Mouse (Mus musculus) midbrain, embryonic 14.5 days (tissue): ENCODE results near the gene Plgrkt. TPM values are rescaled to one million over a fixed set of nuclear protein-coding genes. Genes with fewer than 3 reads are reported as not detected.
"Not testable (repeated sequence)": the region's sequence is repeated elsewhere in the genome, so short reads cannot be mapped to it uniquely, and the experiment has no call there.

Experiments used
- ATAC-seq: fragments of 200-750 bp; cut with Nextera tagmentation; 2 replicates; pipeline ENCODE4 v1.8.0; 2017; ENCODE audit warnings: moderate number of reproducible peaks, moderate library complexity; ENCODE audit not compliant: low FRiP score, low TSS enrichment
- DNase-seq: peaks from one replicate; pipeline ENCODE4 v3.0.0-alpha.2; 2015
- H3K27ac ChIP-seq: fragments of 300-500 bp; sonication (generic); replicated peaks from 2 replicates; pipeline ENCODE4 v1.5.1; 2014; ENCODE audit warnings: mild to moderate bottlenecking, low read depth, low read length, moderate library complexity
- H3K27me3 ChIP-seq: fragments of 300-500 bp; sonication (generic); 2 replicates; pipeline ENCODE4 v1.6.1; 2014; ENCODE audit warnings: low read length, control low read depth, mixed read lengths; ENCODE audit not compliant: control insufficient read depth, insufficient read depth
- H3K36me3 ChIP-seq: fragments of 300-500 bp; sonication (generic); 2 replicates; pipeline ENCODE4 v1.6.1; 2014; ENCODE audit warnings: low read length, control low read depth; ENCODE audit not compliant: control insufficient read depth, insufficient read depth
- H3K4me1 ChIP-seq: fragments of 300-500 bp; sonication (generic); 2 replicates; pipeline ENCODE4 v1.6.1; 2014; ENCODE audit warnings: mild to moderate bottlenecking, antibody characterized with exemption, low read length, control low read depth; ENCODE audit not compliant: control insufficient read depth, insufficient read depth
- H3K4me2 ChIP-seq: fragments of 300-500 bp; sonication (generic); 2 replicates; pipeline ENCODE4 v1.6.1; 2014; ENCODE audit warnings: mild to moderate bottlenecking, low read length, moderate library complexity
- H3K4me3 ChIP-seq: fragments of 300-500 bp; sonication (generic); replicated peaks from 2 replicates; pipeline ENCODE4 v1.5.1; 2014; ENCODE audit warnings: low read depth, low read length
- H3K9ac ChIP-seq: fragments of 300-500 bp; sonication (generic); replicated peaks from 2 replicates; pipeline ENCODE4 v1.6.1; 2014; ENCODE audit warnings: mild to moderate bottlenecking, low read length, moderate library complexity
- H3K9me3 ChIP-seq: fragments of 300-500 bp; sonication (generic); 2 replicates; pipeline ENCODE4 v1.6.1; 2016; ENCODE audit warnings: low read length, control low read depth, mixed read lengths; ENCODE audit not compliant: control insufficient read depth
- WGBS: fragments of 180-500 bp; shearing (Covaris S2); extraction: QIAGEN DNeasy Blood & Tissue Kit; methylation state at CpG from one replicate; pipeline ENCODE4 v1.1.7; 2014; 5-methylcytosine and 5-hydroxymethylcytosine counted together
- polyA plus RNA-seq: library from polyadenylated mRNA; unstranded; fragments of >200 nt; fragmentation: Nextera tagmentation; extraction: Ambion mirVana; gene quantifications from 2 replicates; pipeline ENCODE4 v1.2.1, GENCODE M21; 2014

Gene Plgrkt
- polyA plus RNA-seq, result 97.2 and 102 TPM in 2 replicates

GRCm38 (mm10) chr19:29366969-29367622, at the start of gene Plgrkt, which contains the start of gene Cd274:
TSS of gene Plgrkt (minus strand) at chr19:29367390.
TSS of gene Cd274 (plus strand) at chr19:29367455.
- no peaks in the 10 kb centered on the region for H3K9me3 ChIP-seq
- ATAC-seq (no peak), DNase-seq (peak; percentile 69)
- no peaks in the 10 kb centered on the region for H3K36me3 ChIP-seq
- peaks cover 11% of the 10 kb centered on the region for H3K4me1 ChIP-seq
- no peak within 1 kb of the TSS for H3K27ac ChIP-seq
- no peaks in the 10 kb centered on the region for H3K27me3 ChIP-seq
- peak within 1 kb of the TSS; percentile 76 for H3K4me2 ChIP-seq
- H3K4me3 ChIP-seq, result peak within 1 kb of the TSS; percentile 39
- H3K9ac ChIP-seq, result peak within 1 kb of the TSS; percentile 37; the same call in 1 of the 2 replicates
- 6% methylated on average over 26 of the region's 26 CpGs for WGBS

GRCm38 (mm10) chr19:29416393-29416902, 49.3 kb upstream of the Plgrkt start:
- Histone ChIP-seq H3K4me3 (no peak overlapping the region), H3K4me2 (no peak overlapping the region), H3K9me3 (no peaks in the 10 kb centered on the region), H3K36me3 (no peaks in the 10 kb centered on the region), H3K9ac (no peak overlapping the region), H3K4me1 (no peaks in the 10 kb centered on the region), H3K27me3 (no peaks in the 10 kb centered on the region), H3K27ac (no peak overlapping the region)
- no peak for ATAC-seq
- DNase-seq, result no peak
- WGBS, result 80% methylated on average over 3 of the region's 3 CpGs

DNA sequence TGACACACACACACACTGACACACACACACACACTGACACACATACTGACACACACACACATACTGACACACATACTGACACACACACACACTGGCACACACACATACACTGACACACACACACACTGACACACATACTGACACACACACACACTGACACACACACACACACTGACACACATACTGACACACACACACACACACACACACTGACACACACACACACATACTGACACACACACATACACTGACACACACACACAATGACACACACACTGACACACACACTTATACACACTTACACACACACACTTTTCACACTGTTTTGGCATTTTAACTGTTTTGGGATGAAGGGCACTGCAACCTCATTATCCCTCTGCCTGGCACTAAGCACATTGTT, 47.7 kb upstream of the Plgrkt start:
- not testable (repeated sequence) for H3K27me3 ChIP-seq, H3K4me2 ChIP-seq, H3K4me3 ChIP-seq, ATAC-seq, H3K27ac ChIP-seq, H3K9ac ChIP-seq, H3K9me3 ChIP-seq, H3K4me1 ChIP-seq, DNase-seq, H3K36me3 ChIP-seq

- WGBS, result 90% methylated on average over 3 of the region's 3 CpGs
- no peak overlapping the region for H3K9ac ChIP-seq
- no peaks in the 10 kb centered on the region for H3K4me1 ChIP-seq
- H3K27ac ChIP-seq, result no peak overlapping the region
- no peaks in the 10 kb centered on the region for H3K27me3 ChIP-seq
- H3K4me2 ChIP-seq, result no peak overlapping the region
- no peak for DNase-seq
- no peaks in the 10 kb centered on the region for H3K36me3 ChIP-seq
- no peak overlapping the region for H3K4me3 ChIP-seq
- H3K9me3 ChIP-seq, result no peaks in the 10 kb centered on the region
- no peak for ATAC-seq
Measured at GRCm38 (mm10) chr19:29414513-29414912, 47.3 kb upstream of the Plgrkt start.

DNA sequence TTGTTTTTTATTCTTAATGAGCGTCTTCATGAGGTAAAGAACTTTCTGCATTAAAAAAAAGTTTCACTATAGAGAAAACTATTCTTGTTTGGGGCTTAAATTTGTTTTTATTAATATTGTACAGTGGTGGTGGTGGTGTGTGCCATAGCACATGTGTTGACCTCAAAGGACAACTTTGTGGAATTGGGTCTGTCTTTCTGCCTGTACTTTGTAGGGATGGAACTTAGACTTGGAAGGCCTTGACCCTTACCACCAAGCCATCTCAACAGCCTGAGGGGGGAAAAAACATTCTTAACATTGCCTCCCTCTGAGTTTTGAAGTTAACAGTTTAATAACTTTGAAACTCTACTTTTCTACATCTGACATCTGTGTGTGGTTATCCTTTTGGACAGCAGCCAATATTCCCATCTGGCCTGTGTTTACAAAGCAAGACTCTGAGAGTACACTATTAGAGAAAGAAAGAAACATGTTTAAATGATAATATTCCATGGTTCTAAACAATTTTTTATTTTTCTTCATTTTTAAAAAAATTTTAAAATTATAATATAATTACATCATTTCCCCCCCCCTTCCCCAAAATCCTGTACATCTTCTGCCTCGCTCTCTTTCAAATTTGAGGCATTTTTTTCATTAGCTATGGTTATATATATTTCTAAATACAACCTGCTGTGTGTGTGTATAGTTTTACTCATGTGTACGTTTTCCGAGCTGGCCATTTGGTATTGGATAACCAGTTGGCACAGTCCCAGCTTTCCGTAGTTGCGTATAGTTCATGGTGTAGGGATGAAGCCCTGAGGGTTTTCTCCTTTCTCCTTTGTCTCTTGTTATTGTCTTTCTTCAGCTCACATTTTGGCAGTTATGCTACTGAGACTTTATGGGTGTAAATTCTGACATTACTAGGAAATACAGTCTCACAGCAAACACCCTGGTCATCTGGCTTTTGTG, 45.6 kb upstream of the Plgrkt start:
- ATAC-seq (no peak), DNase-seq (peak; percentile 62)
- H3K27me3 ChIP-seq, result no peaks in the 10 kb centered on the region
- no peak overlapping the region for H3K9ac ChIP-seq
- no peak overlapping the region for H3K4me3 ChIP-seq
- H3K27ac ChIP-seq, result no peak overlapping the region
- H3K36me3 ChIP-seq, result no peaks in the 10 kb centered on the region
- no peaks in the 10 kb centered on the region for H3K4me1 ChIP-seq
- no peak overlapping the region for H3K4me2 ChIP-seq
- no peaks in the 10 kb centered on the region for H3K9me3 ChIP-seq
- 87% methylated on average over 6 of the region's 6 CpGs for WGBS

- ATAC-seq (no peak), DNase-seq (no peak)
- Histone ChIP-seq H3K4me3 (no peak within 1 kb of the TSS), H3K9ac (no peak within 1 kb of the TSS), H3K4me1 (no peaks in the 10 kb centered on the region), H3K4me2 (no peak within 1 kb of the TSS), H3K27me3 (no peaks in the 10 kb centered on the region), H3K27ac (no peak within 1 kb of the TSS), H3K9me3 (no peaks in the 10 kb centered on the region), H3K36me3 (no peaks in the 10 kb centered on the region)
- 85% methylated on average over 4 of the region's 4 CpGs for WGBS
Measured at GRCm38 (mm10) chr19:29410619-29411018, 43.4 kb upstream of the Plgrkt start, which contains the start of gene Pdcd1lg2. TSS of gene Pdcd1lg2 (plus strand) at chr19:29410919.

DNA sequence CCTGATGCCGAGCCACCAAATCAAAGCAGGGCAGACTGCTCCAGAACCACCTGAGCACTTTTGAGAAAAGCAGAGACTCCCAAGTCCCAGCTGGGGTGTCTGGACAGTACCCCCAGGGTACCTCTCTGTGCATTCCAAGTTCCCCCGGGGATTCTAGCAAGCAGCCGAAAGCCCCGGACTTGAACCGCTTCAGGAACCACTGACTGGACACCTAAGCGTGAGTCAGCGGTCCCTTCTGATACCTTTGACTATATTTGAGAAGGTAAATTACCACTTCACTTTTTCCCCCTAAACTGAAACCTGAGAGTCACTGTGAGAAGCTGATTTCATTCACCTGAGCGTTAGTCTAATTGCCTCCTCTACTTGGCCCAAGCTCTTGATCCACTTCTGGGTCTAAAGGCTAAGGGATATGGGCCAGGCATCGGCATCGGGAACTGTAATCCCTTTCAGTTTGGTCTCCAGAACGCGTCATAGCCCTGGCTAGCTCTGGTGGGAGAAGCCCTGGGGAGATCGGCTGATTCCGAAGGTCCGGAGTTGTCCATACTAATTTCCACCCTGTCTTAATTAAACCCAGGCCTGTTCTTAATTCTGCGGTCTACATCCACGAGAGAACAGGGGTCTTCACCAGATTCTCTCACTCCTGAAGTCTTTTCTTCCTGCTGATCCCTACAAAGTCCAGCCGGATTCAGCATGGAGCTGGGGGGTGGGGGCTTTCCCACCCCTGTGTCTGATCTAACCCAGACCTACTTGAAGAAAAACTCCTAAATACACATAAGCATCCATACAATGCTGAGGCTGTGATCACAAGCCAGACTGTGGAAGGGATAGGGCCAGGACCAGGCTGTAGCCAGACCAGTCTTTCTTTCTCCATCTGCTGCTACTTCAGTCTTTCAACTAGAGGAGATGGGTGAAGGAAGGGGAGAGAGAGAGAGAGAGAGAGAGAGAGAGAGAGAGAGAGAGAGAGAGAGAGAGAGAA, 39.1 kb upstream of the Plgrkt start:
- H3K27me3 ChIP-seq, result no peaks in the 10 kb centered on the region
- DNase-seq (no peak), ATAC-seq (no peak)
- no peaks in the 10 kb centered on the region for H3K4me1 ChIP-seq
- H3K9me3 ChIP-seq, result no peaks in the 10 kb centered on the region
- WGBS, result 90% methylated on average over 18 of the region's 18 CpGs
- no peak overlapping the region for H3K4me2 ChIP-seq
- no peak overlapping the region for H3K4me3 ChIP-seq
- no peaks in the 10 kb centered on the region for H3K36me3 ChIP-seq
- no peak overlapping the region for H3K27ac ChIP-seq
- no peak overlapping the region for H3K9ac ChIP-seq

DNA sequence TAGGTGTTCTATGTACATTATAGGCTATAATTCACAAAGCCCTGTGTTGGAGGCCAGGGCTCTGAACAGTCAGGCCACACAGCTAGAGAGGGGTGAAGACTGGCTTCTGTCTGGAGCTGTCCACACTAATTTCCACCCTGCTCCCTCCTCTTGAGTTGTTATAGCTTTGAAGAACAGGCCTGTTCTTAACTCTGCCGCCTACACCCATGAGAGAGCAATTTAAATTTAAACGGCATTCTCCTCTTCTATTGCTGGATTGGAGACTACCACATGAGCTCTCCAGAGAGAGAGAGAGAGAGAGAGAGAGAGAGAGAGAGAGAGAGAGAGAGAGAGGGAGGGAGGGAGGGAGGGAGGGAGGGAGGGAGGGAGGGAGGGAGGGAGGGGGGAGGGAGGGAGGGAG, 38.2 kb upstream of the Plgrkt start:
- H3K9me3 ChIP-seq, result 0 out of 2 replicates have a peak, but pooled peaks cover 2% of the 10 kb centered on the region
- no peaks in the 10 kb centered on the region for H3K4me1 ChIP-seq
- H3K36me3 ChIP-seq, result no peaks in the 10 kb centered on the region
- no peak overlapping the region for H3K4me2 ChIP-seq
- DNase-seq, result no peak
- H3K9ac ChIP-seq, result no peak overlapping the region
- H3K4me3 ChIP-seq, result no peak overlapping the region
- 65% methylated on average over 2 of the region's 2 CpGs for WGBS
- no peak for ATAC-seq
- H3K27me3 ChIP-seq, result no peaks in the 10 kb centered on the region
- H3K27ac ChIP-seq, result no peak overlapping the region
